Mouse (Mus musculus): ENCODE measurements around the gene Edem3. TPM values are rescaled to one million over a fixed set of nuclear protein-coding genes. Genes with fewer than 3 reads are reported as not detected.
"Not testable (repeated sequence)": the region's sequence is repeated elsewhere in the genome, so short reads cannot be mapped to it uniquely, and the experiment has no call there.

The Edem3 gene
- polyA plus RNA-seq, 1 experiment from 2014 or later = 10.1 TPM

DNA sequence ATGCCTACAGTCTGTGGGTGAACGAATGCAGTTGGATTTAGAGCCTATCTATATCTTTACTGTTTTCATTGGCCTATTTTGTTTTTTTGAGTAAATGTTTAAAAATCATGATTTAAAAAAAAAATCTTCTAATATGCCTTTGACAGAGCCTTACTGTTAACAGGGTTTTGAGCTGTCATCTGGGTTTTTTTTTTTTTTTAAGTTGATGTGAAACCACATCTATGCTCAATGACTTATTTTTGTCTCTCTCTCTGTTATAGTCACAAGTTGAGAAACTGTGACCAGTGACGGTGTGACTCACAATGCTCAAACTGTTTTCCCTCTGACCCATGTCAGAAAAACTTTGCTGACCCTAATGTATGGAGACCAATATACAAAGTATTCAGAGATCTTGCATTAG, 28.2 kb downstream of the Edem3 start:
- H3K4me1 ChIP-seq (ENCODE audit: insufficient read depth, low read depth, low read length) = no peaks in the 10 kb centered on the region
- H3K4me3 ChIP-seq (ENCODE audit: low read depth, low read length) = no peak overlapping the region
- TF ChIP-seq EP300 (IDR thresholded peaks at IDR 0.05) (no peak), CTCF (IDR thresholded peaks at IDR 0.05) (no peak)
- no peak for ATAC-seq
- DNase-seq (ENCODE audit: low spot score) = no peak
- peaks cover 21% of the 10 kb centered on the region; the same call in 1 of the 2 replicates for H3K36me3 ChIP-seq (ENCODE audit: insufficient read depth, low read length)
- H3K27me3 ChIP-seq (replicated peaks; ENCODE audit: insufficient read depth, low read length) = no peaks in the 10 kb centered on the region
- 90% methylated on average over 2 of the region's 2 CpGs for WGBS
- H3K4me2 ChIP-seq (replicated peaks; ENCODE audit: low read depth, low read length) = no peak overlapping the region
- H3K9ac ChIP-seq (replicated peaks; ENCODE audit: low read depth) = no peak overlapping the region
- no peak overlapping the region for H3K27ac ChIP-seq (ENCODE audit: low read length)
- no peaks in the 10 kb centered on the region for H3K9me3 ChIP-seq (ENCODE audit: low read length)

DNA sequence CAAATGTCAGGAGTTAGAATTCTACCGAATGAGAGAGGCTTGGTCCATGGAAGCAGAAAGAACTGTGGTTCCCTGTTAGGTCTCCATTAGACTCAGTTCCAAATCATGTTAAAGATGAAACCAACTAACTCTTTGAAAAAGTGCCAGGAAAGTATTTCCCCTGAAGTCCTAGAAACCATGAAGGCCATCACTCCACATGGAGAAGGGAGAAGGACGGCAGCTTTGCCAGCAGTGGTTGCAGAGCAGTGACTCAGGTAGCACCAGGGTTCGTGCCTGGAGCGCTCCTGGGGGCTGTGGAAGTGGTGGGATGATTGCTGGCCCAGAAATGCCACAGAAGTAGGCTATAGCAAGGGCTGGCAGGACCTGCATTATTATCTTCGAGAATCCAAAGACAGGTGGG, 31.2 kb downstream of the Edem3 start:
- TF ChIP-seq EP300 (IDR thresholded peaks at IDR 0.05) (no peak), CTCF (IDR thresholded peaks at IDR 0.05) (no peak)
- H3K27me3 ChIP-seq (replicated peaks; ENCODE audit: insufficient read depth, low read length) = no peaks in the 10 kb centered on the region
- ATAC-seq (no peak), DNase-seq (ENCODE audit: low spot score) (no peak)
- no peak overlapping the region for H3K9ac ChIP-seq (replicated peaks; ENCODE audit: low read depth)
- no peaks in the 10 kb centered on the region for H3K9me3 ChIP-seq (ENCODE audit: low read length)
- 93% methylated on average over 5 of the region's 5 CpGs for WGBS
- H3K4me2 ChIP-seq (replicated peaks; ENCODE audit: low read depth, low read length) = no peak overlapping the region
- H3K4me3 ChIP-seq (ENCODE audit: low read depth, low read length) = no peak overlapping the region
- no peaks in the 10 kb centered on the region for H3K4me1 ChIP-seq (ENCODE audit: insufficient read depth, low read depth, low read length)
- H3K36me3 ChIP-seq (ENCODE audit: insufficient read depth, low read length) = peaks cover 14% of the 10 kb centered on the region; the same call in 1 of the 2 replicates
- no peak overlapping the region for H3K27ac ChIP-seq (ENCODE audit: low read length)

- H3K9me3 ChIP-seq (ENCODE audit: low read length) = no peaks in the 10 kb centered on the region
- H3K4me3 ChIP-seq (ENCODE audit: low read depth, low read length) = no peak overlapping the region
- no peaks in the 10 kb centered on the region for H3K27me3 ChIP-seq (replicated peaks; ENCODE audit: insufficient read depth, low read length)
- no peak overlapping the region for H3K27ac ChIP-seq (ENCODE audit: low read length)
- no peaks in the 10 kb centered on the region for H3K4me1 ChIP-seq (ENCODE audit: insufficient read depth, low read depth, low read length)
- no peak overlapping the region for H3K4me2 ChIP-seq (replicated peaks; ENCODE audit: low read depth, low read length)
- no peak overlapping the region for H3K9ac ChIP-seq (replicated peaks; ENCODE audit: low read depth)
- ATAC-seq (no peak), DNase-seq (ENCODE audit: low spot score) (no peak)
- TF ChIP-seq CTCF (IDR thresholded peaks at IDR 0.05) = no peak
- TF ChIP-seq EP300 (IDR thresholded peaks at IDR 0.05) = no peak
- 88% methylated on average over 4 of the region's 4 CpGs for WGBS
- peaks cover 14% of the 10 kb centered on the region for H3K36me3 ChIP-seq (ENCODE audit: insufficient read depth, low read length)
Observed at GRCm38 (mm10) chr1:151789136-151789535, 34.0 kb downstream of the Edem3 start.

DNA sequence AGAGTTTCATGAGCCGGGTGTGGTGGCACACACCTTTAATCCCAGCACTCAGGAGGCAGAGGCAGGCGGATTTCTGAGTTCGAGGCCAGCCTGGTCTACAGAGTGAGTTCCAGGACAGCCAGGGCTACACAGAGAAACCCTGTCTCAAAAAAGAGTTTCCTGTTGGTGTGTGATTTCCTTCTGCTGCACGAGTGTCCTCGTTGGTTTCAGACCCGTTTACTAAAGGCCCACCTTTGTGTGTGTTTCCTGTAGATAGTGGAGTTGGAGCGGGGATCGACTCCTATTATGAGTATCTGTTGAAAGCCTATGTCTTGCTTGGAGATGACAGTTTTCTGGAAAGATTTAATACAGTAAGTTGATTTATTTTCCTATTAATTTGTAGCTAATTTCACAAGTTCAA, 36.9 kb downstream of the Edem3 start:
- not testable (repeated sequence) for ATAC-seq; H3K27ac ChIP-seq (ENCODE audit: low read length); DNase-seq (ENCODE audit: low spot score); H3K9me3 ChIP-seq (ENCODE audit: low read length); H3K9ac ChIP-seq (replicated peaks; ENCODE audit: low read depth); H3K4me2 ChIP-seq (replicated peaks; ENCODE audit: low read depth, low read length); H3K4me1 ChIP-seq (ENCODE audit: insufficient read depth, low read depth, low read length); H3K4me3 ChIP-seq (ENCODE audit: low read depth, low read length); H3K27me3 ChIP-seq (replicated peaks; ENCODE audit: insufficient read depth, low read length)
- H3K36me3 ChIP-seq (ENCODE audit: insufficient read depth, low read length) = peaks cover 22% of the 10 kb centered on the region
- WGBS = 73% methylated on average over 8 of the region's 8 CpGs

DNA sequence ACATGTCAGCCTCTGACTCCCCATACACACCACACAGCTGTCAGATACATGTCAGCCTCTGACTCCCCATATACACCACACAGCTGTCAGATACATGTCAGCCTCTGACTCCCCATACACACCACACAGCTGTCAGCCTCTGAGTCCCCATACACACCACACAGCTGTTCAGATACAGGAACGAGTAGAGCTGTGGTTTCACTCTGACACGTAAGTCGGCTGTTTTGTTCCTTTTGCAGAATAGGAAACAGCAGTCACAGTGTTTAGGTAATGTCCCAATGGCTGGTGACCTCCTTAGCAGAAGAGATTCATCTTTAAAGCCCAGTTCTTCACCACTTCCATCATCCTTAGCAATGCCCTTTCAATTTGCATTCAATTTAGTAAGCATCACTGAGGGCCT, 47.6 kb downstream of the Edem3 start:
- H3K4me2 ChIP-seq (replicated peaks; ENCODE audit: low read depth, low read length); H3K27me3 ChIP-seq (replicated peaks; ENCODE audit: insufficient read depth, low read length); H3K9me3 ChIP-seq (ENCODE audit: low read length); DNase-seq (ENCODE audit: low spot score); ATAC-seq; H3K4me1 ChIP-seq (ENCODE audit: insufficient read depth, low read depth, low read length); H3K4me3 ChIP-seq (ENCODE audit: low read depth, low read length); H3K27ac ChIP-seq (ENCODE audit: low read length); H3K9ac ChIP-seq (replicated peaks; ENCODE audit: low read depth): not testable (repeated sequence)
- H3K36me3 ChIP-seq (ENCODE audit: insufficient read depth, low read length) = peaks cover 21% of the 10 kb centered on the region; the same call in 1 of the 2 replicates
- 56% methylated on average over 3 of the region's 3 CpGs for WGBS

- DNase-seq (ENCODE audit: low spot score) = no peak
- TF ChIP-seq CTCF (IDR thresholded peaks at IDR 0.05) (no peak), EP300 (IDR thresholded peaks at IDR 0.05) (no peak)
Observed at GRCm38 (mm10) chr1:151807286-151807685, 52.1 kb downstream of the Edem3 start.

More at GRCm38 (mm10) chr1:151807286-151807685, 52.1 kb downstream of the Edem3 start:
- no peaks in the 10 kb centered on the region for H3K9me3 ChIP-seq (ENCODE audit: low read length)
- 77% methylated on average over 5 of the region's 5 CpGs for WGBS
- no peaks in the 10 kb centered on the region for H3K27me3 ChIP-seq (replicated peaks; ENCODE audit: insufficient read depth, low read length)
- ATAC-seq = no peak
- no peak overlapping the region for H3K4me2 ChIP-seq (replicated peaks; ENCODE audit: low read depth, low read length)
- no peak overlapping the region for H3K9ac ChIP-seq (replicated peaks; ENCODE audit: low read depth)
- H3K4me3 ChIP-seq (ENCODE audit: low read depth, low read length) = no peak overlapping the region
- peaks cover 37% of the 10 kb centered on the region; the same call in 1 of the 2 replicates for H3K36me3 ChIP-seq (ENCODE audit: insufficient read depth, low read length)
- H3K4me1 ChIP-seq (ENCODE audit: insufficient read depth, low read depth, low read length) = no peaks in the 10 kb centered on the region
- no peak overlapping the region for H3K27ac ChIP-seq (ENCODE audit: low read length)
